Mouse (Mus musculus) A20 (cell line): Measurements from ENCODE around the gene D2hgdh.
A peak's percentile ranks its signal among the peaks of the same experiment; 100 is the strongest.
"Not testable (repeated sequence)": the region's sequence is repeated elsewhere in the genome, so short reads cannot be mapped to it uniquely, and the experiment has no call there.

Experiments used
- DNase-seq: peaks from one replicate; pipeline ENCODE4 v3.0.0-alpha.2; 2011; ENCODE audit warnings: low read depth, low spot score

Gene D2hgdh

GRCm38 (mm10) chr1:93826540-93826835 is 1.8 kb downstream of the D2hgdh start:
- no peak for DNase-seq

GRCm38 (mm10) chr1:93832754-93833360 is 8.1 kb downstream of the D2hgdh start:
- peak; percentile 31 for DNase-seq

- DNase-seq: peak; percentile 1
Measured at GRCm38 (mm10) chr1:93834671-93835150, 10.0 kb downstream of the D2hgdh start.

DNA sequence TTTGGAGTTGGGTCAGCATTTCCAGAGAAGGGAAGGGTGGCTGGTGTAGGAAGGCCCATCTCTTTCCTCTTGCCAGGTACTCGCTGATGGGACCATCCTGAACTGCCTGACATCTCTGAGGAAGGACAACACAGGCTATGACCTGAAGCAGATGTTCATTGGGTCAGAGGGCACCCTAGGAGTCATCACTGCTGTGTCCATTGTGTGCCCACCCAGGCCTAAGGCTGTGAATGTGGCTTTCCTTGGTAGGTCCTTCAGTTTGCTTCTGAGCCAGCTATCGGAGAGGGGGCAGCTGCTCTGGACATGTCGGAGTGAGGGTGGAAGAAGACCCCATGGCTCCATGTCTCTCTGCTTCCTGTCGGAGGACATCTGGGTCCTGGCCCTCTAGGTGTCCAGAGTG is 10.5 kb downstream of the D2hgdh start:
- peak; percentile 1 for DNase-seq

- peak; percentile 0 for DNase-seq
Measured at GRCm38 (mm10) chr1:93835876-93836531, 11.3 kb downstream of the D2hgdh start.

GRCm38 (mm10) chr1:93836532-93836913 is 11.8 kb downstream of the D2hgdh start:
- DNase-seq: no peak

GRCm38 (mm10) chr1:93837335-93837734 is 12.6 kb downstream of the D2hgdh start:
- DNase-seq: peak; percentile 1

GRCm38 (mm10) chr1:93838569-93838968 is 13.9 kb downstream of the D2hgdh start:
- DNase-seq: not testable (repeated sequence)

GRCm38 (mm10) chr1:93845766-93846366 is 21.2 kb downstream of the D2hgdh start:
- DNase-seq: not testable (repeated sequence)

- not testable (repeated sequence) for DNase-seq
Measured at GRCm38 (mm10) chr1:93855790-93856189, 31.1 kb downstream of the D2hgdh start.

DNA sequence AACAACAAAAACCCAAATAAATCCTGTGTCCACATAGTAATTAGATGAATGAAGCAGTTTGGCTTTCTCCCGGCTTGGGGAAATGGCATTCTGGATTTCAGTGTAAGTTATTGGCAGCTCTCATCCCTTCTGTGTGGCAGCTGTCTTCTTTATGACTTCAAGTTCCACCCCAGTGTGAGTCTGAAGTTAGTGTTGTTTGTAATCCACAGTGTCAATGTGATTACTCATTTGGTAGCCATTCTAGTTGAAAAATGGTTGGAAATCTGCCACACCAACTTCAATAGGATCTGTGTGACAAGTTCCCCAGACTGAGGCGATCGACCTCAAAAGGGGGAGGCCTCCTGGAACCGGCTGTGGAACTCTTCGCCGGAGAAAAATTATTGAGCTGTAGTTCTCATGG is 32.7 kb downstream of the D2hgdh start:
- no peak for DNase-seq

DNA sequence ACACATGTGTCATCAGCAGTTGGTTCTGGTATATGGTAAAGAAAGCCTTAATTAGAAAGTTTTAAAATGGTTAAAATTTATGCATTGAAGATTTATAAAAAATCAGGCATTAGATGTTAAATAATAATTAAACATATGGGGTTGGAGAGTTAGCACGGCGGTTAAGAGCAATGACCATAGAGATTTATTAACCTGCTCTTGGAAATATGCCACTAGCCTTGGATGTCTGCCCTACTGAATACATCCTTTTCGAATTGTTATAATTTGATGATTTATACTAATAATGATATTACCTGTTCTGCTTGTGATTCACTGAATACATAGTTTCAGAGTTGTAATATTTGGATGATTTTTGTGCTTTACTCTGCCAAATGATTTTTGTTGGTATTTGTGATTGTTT is 33.3 kb downstream of the D2hgdh start:
- no peak for DNase-seq

DNA sequence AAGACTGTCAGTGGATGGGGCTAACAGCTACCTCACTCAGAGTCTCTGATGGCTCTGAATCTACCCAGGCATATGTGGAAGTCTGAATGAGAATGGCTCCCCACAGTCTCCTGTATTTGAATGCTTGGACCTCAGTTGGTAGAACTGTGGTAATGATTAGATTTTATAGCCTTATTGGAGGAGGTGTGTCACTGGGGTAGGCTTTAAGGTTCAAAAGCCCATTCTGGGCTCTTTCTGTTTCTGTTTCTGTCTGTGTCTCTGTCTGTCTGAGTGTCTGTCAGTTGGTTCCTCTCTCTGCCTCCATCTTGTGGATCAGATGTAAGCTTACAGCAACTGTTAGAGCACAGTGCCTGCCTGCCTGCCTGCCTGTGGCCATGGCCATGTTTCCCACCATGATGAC is 34.9 kb downstream of the D2hgdh start:
- no peak for DNase-seq

GRCm38 (mm10) chr1:93861048-93861447 is 36.3 kb downstream of the D2hgdh start, which contains the start of gene Gal3st2:
Gene Gal3st2 (plus strand): TSS chr1:93861306.
- not testable (repeated sequence) for DNase-seq

DNA sequence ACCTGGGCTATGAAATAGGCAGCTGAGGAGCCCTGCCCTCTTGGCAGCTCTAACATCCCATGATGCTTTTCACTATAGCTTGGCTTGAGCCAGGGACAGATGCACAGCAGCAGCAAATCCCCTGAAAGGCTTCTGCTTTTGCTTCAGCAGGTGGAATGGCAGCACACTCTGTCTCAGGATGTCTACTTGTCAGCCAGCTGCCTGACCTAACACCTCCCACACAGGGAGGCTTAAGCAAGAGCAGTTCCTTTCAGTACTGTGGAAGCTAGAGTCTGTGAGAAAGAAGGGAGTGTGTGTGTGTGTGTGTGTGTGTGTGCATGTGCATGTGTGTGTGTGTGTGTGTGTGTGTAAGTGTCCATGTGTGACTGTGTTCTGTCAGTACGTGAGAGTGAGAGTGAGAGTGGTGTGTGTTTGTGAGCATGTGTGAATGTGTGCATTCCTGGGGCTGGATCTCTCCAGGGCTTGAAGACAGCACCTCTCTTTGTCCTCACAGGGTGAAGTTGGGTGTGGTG is 46.9 kb downstream of the D2hgdh start:
- not testable (repeated sequence) for DNase-seq

- not testable (repeated sequence) for DNase-seq
Measured at GRCm38 (mm10) chr1:93874405-93874804, 49.7 kb downstream of the D2hgdh start.

GRCm38 (mm10) chr1:93881778-93882177 is 57.1 kb downstream of the D2hgdh start:
- not testable (repeated sequence) for DNase-seq

- DNase-seq: peak; percentile 15
Measured at GRCm38 (mm10) chr1:93890936-93891335, 66.2 kb downstream of the D2hgdh start.

DNA sequence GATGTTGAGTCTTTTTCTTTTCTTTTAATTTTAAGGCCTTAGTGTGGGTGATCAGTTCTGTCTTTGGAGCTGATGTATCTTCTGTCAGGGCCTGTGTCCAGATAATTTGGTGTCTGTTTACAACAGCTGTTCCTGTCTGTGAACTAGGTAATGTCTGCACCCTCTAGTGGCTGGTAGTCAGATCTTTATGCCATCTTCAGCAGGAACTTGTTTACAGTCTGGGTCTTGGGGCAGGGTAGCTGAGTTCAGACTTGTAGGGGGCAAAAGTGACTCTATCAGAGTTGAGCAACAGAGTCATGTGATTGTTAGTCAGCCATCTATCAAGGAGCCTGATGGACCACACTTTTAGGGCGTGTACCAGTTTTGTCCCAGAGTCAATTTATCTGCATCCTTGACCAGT is 72.7 kb downstream of the D2hgdh start:
- not testable (repeated sequence) for DNase-seq

GRCm38 (mm10) chr1:93901291-93901690 is 76.6 kb downstream of the D2hgdh start:
- not testable (repeated sequence) for DNase-seq
